Mouse (Mus musculus): Measurements from ENCODE around the gene Olfr351.

The Olfr351 gene

GRCm38 (mm10) chr2:36862560-36862959 lies at the start of gene Olfr351:
Olfr351 (minus strand) TSS chr2:36862660.
- DNase-seq (ENCODE audit: low spot score), result no peak

DNA sequence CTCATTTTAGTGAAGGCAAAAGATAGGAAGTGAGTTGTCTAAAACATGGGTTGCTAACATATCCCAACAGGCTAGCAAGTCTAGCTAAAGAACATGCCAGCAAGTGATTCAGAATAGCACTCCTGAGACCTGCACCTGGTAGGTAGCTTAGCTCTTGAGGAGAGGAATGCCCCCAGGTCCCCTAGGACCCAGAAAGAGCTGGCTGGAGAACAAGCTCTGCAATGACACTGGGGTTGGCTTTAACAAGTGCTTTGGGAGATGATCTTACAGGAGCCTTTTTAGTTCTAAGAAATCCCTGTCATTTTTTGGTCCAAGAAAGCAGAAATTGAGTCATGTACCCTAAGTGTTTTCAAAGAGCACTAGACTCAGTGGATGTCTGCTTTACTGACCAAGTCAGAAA lies 42.9 kb upstream of the Olfr351 start, which contains the start of gene Olfr354:
Gene Olfr354, plus strand, starts transcription at position 301 of the 400 bp plus-strand sequence.
- DNase-seq (ENCODE audit: low spot score), result no peak

DNA sequence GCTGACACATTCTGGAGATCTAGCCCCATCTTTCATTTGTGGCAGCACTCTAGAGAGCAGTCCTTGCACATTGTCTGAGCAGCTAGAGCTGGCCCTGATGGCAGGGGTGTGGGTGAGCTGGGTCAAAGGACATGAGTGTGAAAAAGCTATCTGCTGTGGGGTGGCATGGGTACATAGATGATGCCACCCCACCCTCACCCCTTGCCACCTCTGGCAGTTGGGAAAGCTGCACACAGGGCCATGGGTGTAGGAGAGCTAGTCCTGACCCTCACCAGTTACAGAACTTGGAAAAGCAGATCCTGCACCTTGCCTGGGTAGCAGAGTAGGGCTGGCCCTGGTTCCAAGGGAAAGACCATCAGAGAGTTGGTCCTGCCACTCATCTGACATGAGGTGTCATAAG lies 34.7 kb upstream of the Olfr351 start:
- DNase-seq (ENCODE audit: low spot score), result no peak

- DNase-seq (ENCODE audit: low spot score), result no peak
These were observed 30.4 kb upstream of the Olfr351 start, which contains the start of gene Olfr353 for GRCm38 (mm10) chr2:36892836-36893235. Olfr353 (minus strand) TSS chr2:36892936.

GRCm38 (mm10) chr2:36868160-36868559 lies 5.7 kb upstream of the Olfr351 start, which contains the start of gene Olfr352:
Olfr352 (plus strand) TSS chr2:36868460.
- no peak for DNase-seq (ENCODE audit: low spot score)

DNA sequence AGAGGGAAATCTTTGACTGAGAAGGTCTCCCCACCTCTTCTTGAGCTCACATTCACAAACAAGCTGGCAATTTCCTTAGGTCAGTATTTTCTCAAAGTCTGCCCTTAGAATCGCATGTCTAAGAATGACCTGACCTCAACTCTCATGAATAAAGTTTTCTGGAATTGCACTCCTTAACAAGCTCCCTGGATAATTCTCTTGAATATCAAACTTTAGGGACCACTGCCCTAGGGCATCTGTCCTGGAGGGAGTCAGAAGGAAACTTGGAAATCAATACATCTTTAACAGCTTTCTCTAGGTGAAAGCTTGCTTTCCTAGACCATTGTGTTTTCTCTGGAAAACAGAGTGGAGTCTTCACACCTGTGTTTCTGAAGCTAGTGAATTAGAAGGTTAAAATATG lies 16.4 kb downstream of the Olfr351 start, which contains the start of gene Olfr350:
Gene Olfr350, plus strand, starts transcription at position 301 of the 400 bp plus-strand sequence.
- DNase-seq (ENCODE audit: low spot score), result no peak

- no peak for DNase-seq (ENCODE audit: low spot score)
These were observed 45.5 kb downstream of the Olfr351 start, which contains the start of gene Olfr3 for GRCm38 (mm10) chr2:36816932-36817331. Olfr3 (minus strand) TSS chr2:36817032.

Data from retina, embryonic 14.5 days (tissue).